Mouse (Mus musculus): ENCODE results near the gene Tcf15.

DNA sequence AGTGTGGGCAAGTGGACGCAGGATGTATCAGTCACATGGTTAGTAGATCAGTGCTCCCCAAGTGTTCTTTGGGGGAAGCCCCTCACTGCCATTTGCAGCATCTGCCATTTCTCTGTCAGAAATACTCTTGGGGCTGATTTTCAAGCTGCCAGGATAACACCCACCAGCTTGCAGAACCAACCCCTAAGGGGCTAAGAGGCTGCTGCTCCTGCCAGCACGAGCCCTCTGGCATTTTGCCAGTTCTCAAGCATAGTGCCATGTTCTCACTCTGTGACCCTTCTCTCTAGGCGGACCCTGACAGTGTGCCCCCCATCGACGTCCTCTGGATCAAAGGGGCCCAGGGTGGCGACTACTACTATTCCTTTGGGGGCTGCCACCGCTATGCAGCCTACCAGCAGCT, 34.7 kb upstream of the Tcf15 start:
- TF ChIP-seq POLR2A (IDR thresholded peaks at IDR 0.05; ENCODE audit: borderline replicate concordance, low read depth, low read length) = no peak
- no peak for TF ChIP-seq CTCF (IDR thresholded peaks at IDR 0.05; ENCODE audit: low read depth, low read length)

Measured in bone marrow macrophage, adult 2 months (primary cell).